Mouse (Mus musculus): Measurements from ENCODE around the gene Akt3. TPM values are rescaled to one million over a fixed set of nuclear protein-coding genes. Genes with fewer than 3 reads are reported as not detected.

Gene Akt3
- polyA plus RNA-seq, 1 experiment from 2014 or later, result 17.7 TPM

- H3K27me3 ChIP-seq (replicated peaks; ENCODE audit: control insufficient read depth, insufficient read depth, low read length), result no peaks in the 10 kb centered on the region
These were observed 487 bp upstream of the Akt3 start for GRCm38 (mm10) chr1:177258343-177259037.

GRCm38 (mm10) chr1:177257178-177258033 is 597 bp downstream of the Akt3 start:
- Histone ChIP-seq H3K4me2 (ENCODE audit: low read length) (peak overlapping the region; percentile 97), H3K36me3 (ENCODE audit: control insufficient read depth, insufficient read depth, low read length) (no peaks in the 10 kb centered on the region), H3K27ac (ENCODE audit: low read depth, low read length) (peak overlapping the region; percentile 100), H3K27me3 (replicated peaks; ENCODE audit: control insufficient read depth, insufficient read depth, low read length) (no peaks in the 10 kb centered on the region), H3K9ac (ENCODE audit: low read depth, low read length) (peak overlapping the region; percentile 99), H3K4me1 (ENCODE audit: control insufficient read depth, insufficient read depth, low read depth, low read length) (peaks cover 10% of the 10 kb centered on the region), H3K9me3 (ENCODE audit: control insufficient read depth, low read length) (no peaks in the 10 kb centered on the region), H3K4me3 (ENCODE audit: low read length) (peak overlapping the region; percentile 95)
- ATAC-seq, result peak; percentile 82
- 0% methylated on average over 52 of the region's 86 CpGs for WGBS

More at GRCm38 (mm10) chr1:177258343-177259037, 487 bp upstream of the Akt3 start:
- peak; percentile 88 for ATAC-seq
- H3K36me3 ChIP-seq (ENCODE audit: control insufficient read depth, insufficient read depth, low read length), result no peaks in the 10 kb centered on the region
- peak overlapping the region; percentile 95 for H3K4me3 ChIP-seq (ENCODE audit: low read length)
- peak overlapping the region; percentile 97 for H3K4me2 ChIP-seq (ENCODE audit: low read length)
- under 1% methylated on average over 45 of the region's 86 CpGs for WGBS
- peak overlapping the region; percentile 100 for H3K27ac ChIP-seq (ENCODE audit: low read depth, low read length)
- peak overlapping the region; percentile 99 for H3K9ac ChIP-seq (ENCODE audit: low read depth, low read length)
- peaks cover 10% of the 10 kb centered on the region for H3K4me1 ChIP-seq (ENCODE audit: control insufficient read depth, insufficient read depth, low read depth, low read length)
- no peaks in the 10 kb centered on the region for H3K9me3 ChIP-seq (ENCODE audit: control insufficient read depth, low read length)

- Histone ChIP-seq H3K36me3 (ENCODE audit: control insufficient read depth, insufficient read depth, low read length) (no peaks in the 10 kb centered on the region), H3K9me3 (ENCODE audit: control insufficient read depth, low read length) (no peaks in the 10 kb centered on the region), H3K4me3 (ENCODE audit: low read length) (no peak overlapping the region), H3K4me2 (ENCODE audit: low read length) (no peak overlapping the region), H3K9ac (ENCODE audit: low read depth, low read length) (no peak overlapping the region), H3K27me3 (replicated peaks; ENCODE audit: control insufficient read depth, insufficient read depth, low read length) (no peaks in the 10 kb centered on the region), H3K27ac (ENCODE audit: low read depth, low read length) (no peak overlapping the region), H3K4me1 (ENCODE audit: control insufficient read depth, insufficient read depth, low read depth, low read length) (no peaks in the 10 kb centered on the region)
- ATAC-seq, result no peak
- 57% methylated on average over 4 of the region's 4 CpGs for WGBS
These were observed 9.4 kb downstream of the Akt3 start for GRCm38 (mm10) chr1:177248638-177249037.

GRCm38 (mm10) chr1:177238368-177238767 is 19.6 kb downstream of the Akt3 start:
- Histone ChIP-seq H3K4me1 (ENCODE audit: control insufficient read depth, insufficient read depth, low read depth, low read length) (no peaks in the 10 kb centered on the region), H3K27me3 (replicated peaks; ENCODE audit: control insufficient read depth, insufficient read depth, low read length) (no peaks in the 10 kb centered on the region), H3K4me3 (ENCODE audit: low read length) (no peak overlapping the region), H3K4me2 (ENCODE audit: low read length) (no peak overlapping the region), H3K9me3 (ENCODE audit: control insufficient read depth, low read length) (no peaks in the 10 kb centered on the region), H3K36me3 (ENCODE audit: control insufficient read depth, insufficient read depth, low read length) (no peaks in the 10 kb centered on the region), H3K27ac (ENCODE audit: low read depth, low read length) (no peak overlapping the region), H3K9ac (ENCODE audit: low read depth, low read length) (no peak overlapping the region)
- WGBS, result 75% methylated on average over 2 of the region's 2 CpGs
- ATAC-seq, result no peak

GRCm38 (mm10) chr1:177236695-177237094 is 21.3 kb downstream of the Akt3 start:
- Histone ChIP-seq H3K4me2 (ENCODE audit: low read length) (no peak overlapping the region), H3K4me1 (ENCODE audit: control insufficient read depth, insufficient read depth, low read depth, low read length) (no peaks in the 10 kb centered on the region), H3K4me3 (ENCODE audit: low read length) (no peak overlapping the region), H3K9ac (ENCODE audit: low read depth, low read length) (no peak overlapping the region), H3K27ac (ENCODE audit: low read depth, low read length) (no peak overlapping the region), H3K27me3 (replicated peaks; ENCODE audit: control insufficient read depth, insufficient read depth, low read length) (no peaks in the 10 kb centered on the region), H3K36me3 (ENCODE audit: control insufficient read depth, insufficient read depth, low read length) (no peaks in the 10 kb centered on the region), H3K9me3 (ENCODE audit: control insufficient read depth, low read length) (no peaks in the 10 kb centered on the region)
- no peak for ATAC-seq
- WGBS, result 69% methylated on average over 2 of the region's 2 CpGs

- Histone ChIP-seq H3K9me3 (ENCODE audit: control insufficient read depth, low read length) (no peaks in the 10 kb centered on the region), H3K27me3 (replicated peaks; ENCODE audit: control insufficient read depth, insufficient read depth, low read length) (no peaks in the 10 kb centered on the region), H3K27ac (ENCODE audit: low read depth, low read length) (no peak overlapping the region), H3K9ac (ENCODE audit: low read depth, low read length) (no peak overlapping the region), H3K4me3 (ENCODE audit: low read length) (no peak overlapping the region), H3K36me3 (ENCODE audit: control insufficient read depth, insufficient read depth, low read length) (no peaks in the 10 kb centered on the region), H3K4me2 (ENCODE audit: low read length) (no peak overlapping the region), H3K4me1 (ENCODE audit: control insufficient read depth, insufficient read depth, low read depth, low read length) (no peaks in the 10 kb centered on the region)
- no peak for ATAC-seq
These were observed 21.8 kb downstream of the Akt3 start for GRCm38 (mm10) chr1:177236249-177236648.

GRCm38 (mm10) chr1:177234462-177234861 is 23.5 kb downstream of the Akt3 start:
- H3K27me3 ChIP-seq (replicated peaks; ENCODE audit: control insufficient read depth, insufficient read depth, low read length), result no peaks in the 10 kb centered on the region
- H3K4me3 ChIP-seq (ENCODE audit: low read length), result no peak overlapping the region
- 84% methylated on average over 5 of the region's 5 CpGs for WGBS
- ATAC-seq, result no peak
- H3K4me1 ChIP-seq (ENCODE audit: control insufficient read depth, insufficient read depth, low read depth, low read length), result no peaks in the 10 kb centered on the region
- H3K9me3 ChIP-seq (ENCODE audit: control insufficient read depth, low read length), result no peaks in the 10 kb centered on the region
- no peaks in the 10 kb centered on the region for H3K36me3 ChIP-seq (ENCODE audit: control insufficient read depth, insufficient read depth, low read length)
- no peak overlapping the region for H3K9ac ChIP-seq (ENCODE audit: low read depth, low read length)
- no peak overlapping the region for H3K4me2 ChIP-seq (ENCODE audit: low read length)
- no peak overlapping the region for H3K27ac ChIP-seq (ENCODE audit: low read depth, low read length)

GRCm38 (mm10) chr1:177231122-177231521 is 26.9 kb downstream of the Akt3 start:
- no peak overlapping the region for H3K9ac ChIP-seq (ENCODE audit: low read depth, low read length)
- H3K4me1 ChIP-seq (ENCODE audit: control insufficient read depth, insufficient read depth, low read depth, low read length), result no peaks in the 10 kb centered on the region
- H3K9me3 ChIP-seq (ENCODE audit: control insufficient read depth, low read length), result no peaks in the 10 kb centered on the region
- H3K4me3 ChIP-seq (ENCODE audit: low read length), result no peak overlapping the region
- ATAC-seq, result no peak
- no peak overlapping the region for H3K27ac ChIP-seq (ENCODE audit: low read depth, low read length)
- H3K4me2 ChIP-seq (ENCODE audit: low read length), result no peak overlapping the region
- H3K27me3 ChIP-seq (replicated peaks; ENCODE audit: control insufficient read depth, insufficient read depth, low read length), result no peaks in the 10 kb centered on the region
- no peaks in the 10 kb centered on the region for H3K36me3 ChIP-seq (ENCODE audit: control insufficient read depth, insufficient read depth, low read length)

- 49% methylated on average over 1 of the region's 1 CpGs for WGBS
- ATAC-seq, result no peak
- no peak overlapping the region for H3K9ac ChIP-seq (ENCODE audit: low read depth, low read length)
- H3K4me3 ChIP-seq (ENCODE audit: low read length), result no peak overlapping the region
- no peak overlapping the region for H3K4me2 ChIP-seq (ENCODE audit: low read length)
- no peaks in the 10 kb centered on the region for H3K27me3 ChIP-seq (replicated peaks; ENCODE audit: control insufficient read depth, insufficient read depth, low read length)
- no peaks in the 10 kb centered on the region for H3K36me3 ChIP-seq (ENCODE audit: control insufficient read depth, insufficient read depth, low read length)
- no peaks in the 10 kb centered on the region for H3K9me3 ChIP-seq (ENCODE audit: control insufficient read depth, low read length)
- H3K4me1 ChIP-seq (ENCODE audit: control insufficient read depth, insufficient read depth, low read depth, low read length), result no peaks in the 10 kb centered on the region
- no peak overlapping the region for H3K27ac ChIP-seq (ENCODE audit: low read depth, low read length)
These were observed 59.0 kb downstream of the Akt3 start for GRCm38 (mm10) chr1:177198978-177199377.

All from hindbrain, embryonic 16.5 days (tissue).